Mouse (Mus musculus) G1E (cell line): ENCODE data around the gene Add2. TPM values are rescaled to one million over a fixed set of nuclear protein-coding genes. Genes with fewer than 3 reads are reported as not detected.

Source experiments
- ATAC-seq: 2 replicates; pipeline ENCODE4 v1.8.0; 2016; ENCODE audit warnings: mild to moderate bottlenecking; ENCODE audit not compliant: insufficient number of reproducible peaks, poor library complexity, low FRiP score, severe bottlenecking; ENCODE audit errors: extremely low read depth
- DNase-seq: peaks from one replicate; pipeline ENCODE4 v3.0.0; 2012; ENCODE audit warnings: low spot score
- H3K27me3 ChIP-seq: 2 replicates; pipeline ENCODE4 v1.6.1; 2012; ENCODE audit warnings: mild to moderate bottlenecking, low read length, inconsistent platforms; ENCODE audit not compliant: insufficient read depth
- H3K36me3 ChIP-seq: replicated peaks from 2 replicates; pipeline ENCODE3; 2012; ENCODE audit warnings: mild to moderate bottlenecking, inconsistent platforms
- H3K4me1 ChIP-seq: 2 replicates; pipeline ENCODE4 v1.6.1; 2012; ENCODE audit warnings: low read depth, low read length, inconsistent platforms, mixed read lengths; ENCODE audit not compliant: insufficient read depth
- H3K4me3 ChIP-seq: 2 replicates; pipeline ENCODE4 v1.5.1; 2012; ENCODE audit warnings: low read depth, mild to moderate bottlenecking, inconsistent platforms, low read length, moderate library complexity, mixed read lengths
- H3K9me3 ChIP-seq: replicated peaks from 2 replicates; pipeline ENCODE4 v1.6.1; 2012; ENCODE audit warnings: inconsistent platforms
- CTCF ChIP-seq: IDR thresholded peaks from 2 replicates; pipeline ENCODE4 v1.5.1; 2012; ENCODE audit warnings: low read depth, low read length, inconsistent platforms, mixed read lengths
- GATA1 ChIP-seq: IDR thresholded peaks from 2 replicates; pipeline ENCODE4 v1.6.1; 2012; ENCODE audit warnings: borderline replicate concordance, low read length, inconsistent platforms, mixed read lengths
- GATA2 ChIP-seq: IDR thresholded peaks from 2 replicates; pipeline ENCODE4 v1.6.1; 2012; ENCODE audit warnings: low read depth, low read length, inconsistent platforms, borderline replicate concordance
- POLR2AphosphoS5 ChIP-seq: IDR thresholded peaks from 2 replicates; pipeline ENCODE4 v1.6.1; 2012; ENCODE audit warnings: low read depth, low read length, inconsistent platforms; ENCODE audit not compliant: insufficient replicate concordance
- TAL1 ChIP-seq: conservative IDR thresholded peaks from 2 replicates; pipeline ENCODE4 v1.6.1; 2012; ENCODE audit warnings: low read depth, low read length, inconsistent platforms, mixed read lengths
- polyA plus RNA-seq: library from polyadenylated mRNA; stranded (reverse); fragments of >175 nt; gene quantifications from 2 replicates; pipeline ENCODE4 v1.2.3, GENCODE M21; 2012
- total RNA-seq, 2 experiments: library from RNA; stranded (forward) in 1 of 2; stranded (reverse) in 1 of 2; fragments of 200-1000 nt in 1 of 2; fragments of >200 nt in 1 of 2; fragmentation: Nextera tagmentation in 1 of 2; gene quantifications; 2 replicates each; pipeline ENCODE4 v1.2.3; 2014 to 2017

The Add2 gene
- total and polyA plus RNA-seq, 3 experiments = 82.9 to 125 (median 121) TPM

GRCm38 (mm10) chr6:86161586-86161985 is 133.1 kb downstream of the Add2 start:
- Histone ChIP-seq H3K4me3 (no peak overlapping the region), H3K4me1 (peaks cover 62% of the 10 kb centered on the region), H3K27me3 (peaks cover 4% of the 10 kb centered on the region; the same call in 1 of the 2 replicates), H3K9me3 (no peaks in the 10 kb centered on the region; the same call in 1 of the 2 replicates), H3K36me3 (no peaks in the 10 kb centered on the region)
- no peak for DNase-seq
- no peak for ATAC-seq
- TF ChIP-seq TAL1 (no peak), GATA1 (no peak), GATA2 (no peak), POLR2AphosphoS5 (no peak), CTCF (no peak)

- no peak for DNase-seq
- H3K27me3 ChIP-seq = no peaks in the 10 kb centered on the region
- no peak for ATAC-seq
- TF ChIP-seq POLR2AphosphoS5 (no peak), CTCF (no peak), GATA2 (no peak), TAL1 (no peak), GATA1 (no peak)
- H3K9me3 ChIP-seq = no peaks in the 10 kb centered on the region
- no peak overlapping the region for H3K4me3 ChIP-seq
- H3K36me3 ChIP-seq = no peaks in the 10 kb centered on the region
- peaks cover 59% of the 10 kb centered on the region for H3K4me1 ChIP-seq
Observed at GRCm38 (mm10) chr6:86164028-86164427, 135.5 kb downstream of the Add2 start.

GRCm38 (mm10) chr6:86166426-86166825 is 137.9 kb downstream of the Add2 start:
- no peak overlapping the region; the same call in 1 of the 2 replicates for H3K4me3 ChIP-seq
- no peak for ATAC-seq
- no peak for TF ChIP-seq POLR2AphosphoS5
- no peak for TF ChIP-seq GATA1
- no peak for TF ChIP-seq GATA2
- TF ChIP-seq TAL1 = no peak
- no peak for TF ChIP-seq CTCF
- H3K9me3 ChIP-seq = no peaks in the 10 kb centered on the region
- DNase-seq = no peak
- peaks cover 40% of the 10 kb centered on the region for H3K4me1 ChIP-seq
- no peaks in the 10 kb centered on the region for H3K36me3 ChIP-seq
- no peaks in the 10 kb centered on the region for H3K27me3 ChIP-seq

GRCm38 (mm10) chr6:86167851-86168250 is 139.4 kb downstream of the Add2 start:
- no peak for TF ChIP-seq GATA2
- TF ChIP-seq TAL1 = no peak
- TF ChIP-seq CTCF = no peak
- no peak for TF ChIP-seq POLR2AphosphoS5
- TF ChIP-seq GATA1 = no peak
- Histone ChIP-seq H3K4me3 (no peak overlapping the region), H3K9me3 (no peaks in the 10 kb centered on the region), H3K36me3 (no peaks in the 10 kb centered on the region), H3K4me1 (peaks cover 34% of the 10 kb centered on the region), H3K27me3 (no peaks in the 10 kb centered on the region)
- DNase-seq = no peak
- no peak for ATAC-seq

- TF ChIP-seq TAL1 (no peak), CTCF (no peak), POLR2AphosphoS5 (no peak), GATA1 (no peak), GATA2 (no peak)
- H3K4me1 ChIP-seq = peaks cover 28% of the 10 kb centered on the region
- H3K9me3 ChIP-seq = no peaks in the 10 kb centered on the region
- DNase-seq (no peak), ATAC-seq (no peak)
- no peaks in the 10 kb centered on the region for H3K27me3 ChIP-seq
- no peak overlapping the region for H3K4me3 ChIP-seq
- H3K36me3 ChIP-seq = no peaks in the 10 kb centered on the region
Observed at GRCm38 (mm10) chr6:86169166-86169565, 140.7 kb downstream of the Add2 start.

Other genes starting within 250 kb of the Add2 start
- not detected in 2 replicates for gene Nat8f6, start 207.7 kb upstream of the Add2 start, total RNA-seq (2014; fragmentation: Nextera tagmentation)
- not detected in 2 replicates for gene Nat8f6, start 207.7 kb upstream of the Add2 start, total RNA-seq (2017)
- not detected in 2 replicates for gene Nat8f6, start 207.7 kb upstream of the Add2 start, polyA plus RNA-seq
- not detected in 2 replicates for gene Nat8f5, start 207.7 kb upstream of the Add2 start, total RNA-seq (2014; fragmentation: Nextera tagmentation)
- gene Nat8f5, start 207.7 kb upstream of the Add2 start, total RNA-seq (2017) = not detected in 2 replicates
- gene Nat8f5, start 207.7 kb upstream of the Add2 start, polyA plus RNA-seq = not detected in 2 replicates
- not detected in 2 replicates for gene Nat8, start 196.6 kb upstream of the Add2 start, total RNA-seq (2014; fragmentation: Nextera tagmentation)
- not detected in 2 replicates for gene Nat8, start 196.6 kb upstream of the Add2 start, total RNA-seq (2017)
- not detected in 2 replicates for gene Nat8, start 196.6 kb upstream of the Add2 start, polyA plus RNA-seq
- not detected in 2 replicates for gene Nat8f2, start 159.5 kb upstream of the Add2 start, total RNA-seq (2014; fragmentation: Nextera tagmentation)
- 0.06 and 0.11 TPM in 2 replicates for gene Nat8f2, start 159.5 kb upstream of the Add2 start, total RNA-seq (2017)
- gene Nat8f2, start 159.5 kb upstream of the Add2 start, polyA plus RNA-seq = not detected in 2 replicates
- 1.4 and 1.7 TPM in 2 replicates for gene Nat8f4, start 123.8 kb upstream of the Add2 start, total RNA-seq (2014; fragmentation: Nextera tagmentation)
- gene Nat8f4, start 123.8 kb upstream of the Add2 start, total RNA-seq (2017) = 3.1 and 3.6 TPM in 2 replicates
- gene Nat8f4, start 123.8 kb upstream of the Add2 start, polyA plus RNA-seq = 0.11 and 0.14 TPM in 2 replicates
- 68.6 and 70.6 TPM in 2 replicates for gene Tprkb, start 116.8 kb upstream of the Add2 start, total RNA-seq (2014; fragmentation: Nextera tagmentation)
- gene Tprkb, start 116.8 kb upstream of the Add2 start, total RNA-seq (2017) = 74.9 and 80.9 TPM in 2 replicates
- gene Tprkb, start 116.8 kb upstream of the Add2 start, polyA plus RNA-seq = 6.3 TPM in 2 replicates
- gene Nat8f1, start 113.0 kb upstream of the Add2 start, total RNA-seq (2014; fragmentation: Nextera tagmentation) = 11.2 TPM in 2 replicates
- gene Nat8f1, start 113.0 kb upstream of the Add2 start, total RNA-seq (2017) = 4.8 and 6.4 TPM in 2 replicates
- gene Nat8f1, start 113.0 kb upstream of the Add2 start, polyA plus RNA-seq = 1.3 and 1.9 TPM in 2 replicates
- gene Dusp11, start 67.0 kb upstream of the Add2 start, total RNA-seq (2014; fragmentation: Nextera tagmentation) = 222 and 254 TPM in 2 replicates
- 67.6 and 82.0 TPM in 2 replicates for gene Dusp11, start 67.0 kb upstream of the Add2 start, total RNA-seq (2017)
- 44.4 and 59.6 TPM in 2 replicates for gene Dusp11, start 67.0 kb upstream of the Add2 start, polyA plus RNA-seq
- not detected in 2 replicates for gene Figla, start 12.5 kb upstream of the Add2 start, total RNA-seq (2014; fragmentation: Nextera tagmentation)
- gene Figla, start 12.5 kb upstream of the Add2 start, total RNA-seq (2017) = not detected in 2 replicates
- gene Figla, start 12.5 kb upstream of the Add2 start, polyA plus RNA-seq = not detected in 2 replicates
- 25.6 and 28.8 TPM in 2 replicates for gene Tgfa, start 166.5 kb downstream of the Add2 start, total RNA-seq (2014; fragmentation: Nextera tagmentation)
- gene Tgfa, start 166.5 kb downstream of the Add2 start, total RNA-seq (2017) = 13.3 and 13.9 TPM in 2 replicates
- 30.6 and 32.5 TPM in 2 replicates for gene Tgfa, start 166.5 kb downstream of the Add2 start, polyA plus RNA-seq